Mouse (Mus musculus): ENCODE data around the gene Vat1. TPM values are rescaled to one million over a fixed set of nuclear protein-coding genes. Genes with fewer than 3 reads are reported as not detected.
"Not testable (repeated sequence)": the region's sequence is repeated elsewhere in the genome, so short reads cannot be mapped to it uniquely, and the experiment has no call there.

Vat1 gene
- polyA plus RNA-seq, 1 experiment from 2014 or later = 94.8 TPM

GRCm38 (mm10) chr11:101476361-101476760, 10.3 kb upstream of the Vat1 start:
- H3K27me3 ChIP-seq; H3K4me3 ChIP-seq; H3K36me3 ChIP-seq; H3K9ac ChIP-seq; H3K4me2 ChIP-seq (replicated peaks); ATAC-seq (ENCODE audit: low FRiP score); H3K9me3 ChIP-seq (replicated peaks): not testable (repeated sequence)
- 80% methylated on average over 4 of the region's 4 CpGs for WGBS
- H3K4me1 ChIP-seq = peaks cover 57% of the 10 kb centered on the region
- peak overlapping the region; percentile 95; the same call in 1 of the 2 replicates for H3K27ac ChIP-seq

- H3K9me3 ChIP-seq (replicated peaks) = no peaks in the 10 kb centered on the region
- H3K4me3 ChIP-seq = no peak overlapping the region
- no peak overlapping the region for H3K4me2 ChIP-seq (replicated peaks)
- WGBS = 70% methylated on average over 5 of the region's 5 CpGs
- no peak overlapping the region for H3K9ac ChIP-seq
- H3K27ac ChIP-seq = peak overlapping the region; percentile 42
- ATAC-seq (ENCODE audit: low FRiP score) = no peak
- peaks cover 55% of the 10 kb centered on the region for H3K4me1 ChIP-seq
- no peaks in the 10 kb centered on the region for H3K27me3 ChIP-seq
- peaks cover 11% of the 10 kb centered on the region; the same call in 1 of the 2 replicates for H3K36me3 ChIP-seq
These were observed 8.3 kb upstream of the Vat1 start for GRCm38 (mm10) chr11:101474298-101474697.

- 87% methylated on average over 1 of the region's 1 CpGs for WGBS
These were observed 7.7 kb upstream of the Vat1 start for GRCm38 (mm10) chr11:101473686-101474085.

GRCm38 (mm10) chr11:101472336-101472735, 6.3 kb upstream of the Vat1 start:
- Histone ChIP-seq H3K36me3 (peaks cover 11% of the 10 kb centered on the region; the same call in 1 of the 2 replicates), H3K9ac (no peak overlapping the region), H3K4me1 (peaks cover 51% of the 10 kb centered on the region), H3K27ac (peak overlapping the region; percentile 46), H3K4me2 (replicated peaks) (no peak overlapping the region), H3K9me3 (replicated peaks) (no peaks in the 10 kb centered on the region), H3K4me3 (no peak overlapping the region), H3K27me3 (no peaks in the 10 kb centered on the region)
- 47% methylated on average over 7 of the region's 7 CpGs for WGBS
- no peak for ATAC-seq (ENCODE audit: low FRiP score)

More at GRCm38 (mm10) chr11:101473686-101474085, 7.7 kb upstream of the Vat1 start:
- H3K27me3 ChIP-seq; H3K9me3 ChIP-seq (replicated peaks); H3K9ac ChIP-seq; H3K4me2 ChIP-seq (replicated peaks); H3K4me3 ChIP-seq; ATAC-seq (ENCODE audit: low FRiP score): not testable (repeated sequence)
- H3K27ac ChIP-seq = peak overlapping the region; percentile 42
- peaks cover 11% of the 10 kb centered on the region; the same call in 1 of the 2 replicates for H3K36me3 ChIP-seq
- H3K4me1 ChIP-seq = peaks cover 54% of the 10 kb centered on the region

GRCm38 (mm10) chr11:101471926-101472325, 5.9 kb upstream of the Vat1 start:
- Histone ChIP-seq H3K27ac (peak overlapping the region; percentile 46), H3K4me2 (replicated peaks) (no peak overlapping the region), H3K4me3 (no peak overlapping the region), H3K9me3 (replicated peaks) (no peaks in the 10 kb centered on the region), H3K9ac (no peak overlapping the region), H3K4me1 (peaks cover 51% of the 10 kb centered on the region), H3K36me3 (peaks cover 11% of the 10 kb centered on the region; the same call in 1 of the 2 replicates), H3K27me3 (no peaks in the 10 kb centered on the region)
- no peak for ATAC-seq (ENCODE audit: low FRiP score)
- WGBS = 59% methylated on average over 3 of the region's 3 CpGs

- H3K4me2 ChIP-seq (replicated peaks) = peak overlapping the region; percentile 47
- peaks cover 60% of the 10 kb centered on the region for H3K4me1 ChIP-seq
- H3K9me3 ChIP-seq (replicated peaks) = no peaks in the 10 kb centered on the region
- peak overlapping the region; percentile 22 for H3K4me3 ChIP-seq
- no peak for ATAC-seq (ENCODE audit: low FRiP score)
- peak overlapping the region; percentile 51 for H3K9ac ChIP-seq
- no peaks in the 10 kb centered on the region for H3K27me3 ChIP-seq
- H3K27ac ChIP-seq = peak overlapping the region; percentile 74
- peaks cover 11% of the 10 kb centered on the region; the same call in 1 of the 2 replicates for H3K36me3 ChIP-seq
- WGBS = 17% methylated on average over 7 of the region's 7 CpGs
These were observed 4.2 kb upstream of the Vat1 start for GRCm38 (mm10) chr11:101470206-101470605.

GRCm38 (mm10) chr11:101469155-101469554, 3.1 kb upstream of the Vat1 start:
- peak overlapping the region; percentile 74 for H3K4me2 ChIP-seq (replicated peaks)
- peaks cover 11% of the 10 kb centered on the region; the same call in 1 of the 2 replicates for H3K36me3 ChIP-seq
- peak overlapping the region; percentile 78 for H3K4me3 ChIP-seq
- ATAC-seq (ENCODE audit: low FRiP score) = no peak
- H3K9me3 ChIP-seq (replicated peaks) = no peaks in the 10 kb centered on the region
- peaks cover 62% of the 10 kb centered on the region for H3K4me1 ChIP-seq
- no peaks in the 10 kb centered on the region for H3K27me3 ChIP-seq
- H3K27ac ChIP-seq = no peak overlapping the region
- 55% methylated on average over 4 of the region's 4 CpGs for WGBS
- peak overlapping the region; percentile 94 for H3K9ac ChIP-seq

GRCm38 (mm10) chr11:101468731-101469130, 2.7 kb upstream of the Vat1 start:
- H3K9ac ChIP-seq = peak overlapping the region; percentile 94
- H3K4me1 ChIP-seq = peaks cover 64% of the 10 kb centered on the region
- no peak; the same call in 1 of the 2 replicates for ATAC-seq (ENCODE audit: low FRiP score)
- WGBS = under 1% methylated on average over 13 of the region's 13 CpGs
- peaks cover 11% of the 10 kb centered on the region; the same call in 1 of the 2 replicates for H3K36me3 ChIP-seq
- H3K4me3 ChIP-seq = peak overlapping the region; percentile 78
- peak overlapping the region; percentile 93 for H3K27ac ChIP-seq
- no peaks in the 10 kb centered on the region for H3K27me3 ChIP-seq
- H3K4me2 ChIP-seq (replicated peaks) = peak overlapping the region; percentile 74
- no peaks in the 10 kb centered on the region for H3K9me3 ChIP-seq (replicated peaks)

- Histone ChIP-seq H3K27ac (peak overlapping the region; percentile 93), H3K4me2 (replicated peaks) (peak overlapping the region; percentile 74), H3K9me3 (replicated peaks) (no peaks in the 10 kb centered on the region), H3K4me3 (peak overlapping the region; percentile 78), H3K4me1 (peaks cover 69% of the 10 kb centered on the region), H3K36me3 (peaks cover 11% of the 10 kb centered on the region; the same call in 1 of the 2 replicates), H3K9ac (peak overlapping the region; percentile 94), H3K27me3 (no peaks in the 10 kb centered on the region)
- ATAC-seq (ENCODE audit: low FRiP score) = peak; percentile 42
- under 1% methylated on average over 29 of the region's 31 CpGs for WGBS
These were observed 2.2 kb upstream of the Vat1 start for GRCm38 (mm10) chr11:101468263-101468688.

- WGBS = 1% methylated on average over 54 of the region's 54 CpGs
- peaks cover 12% of the 10 kb centered on the region; the same call in 1 of the 2 replicates for H3K36me3 ChIP-seq
- H3K27me3 ChIP-seq = no peaks in the 10 kb centered on the region
- peak overlapping the region; percentile 78 for H3K4me3 ChIP-seq
- H3K4me2 ChIP-seq (replicated peaks) = peak overlapping the region; percentile 74
- ATAC-seq (ENCODE audit: low FRiP score) = peak; percentile 69
- H3K9ac ChIP-seq = peak overlapping the region; percentile 94
- H3K9me3 ChIP-seq (replicated peaks) = no peaks in the 10 kb centered on the region
- peak overlapping the region; percentile 93 for H3K27ac ChIP-seq
- peaks cover 71% of the 10 kb centered on the region for H3K4me1 ChIP-seq
These were observed 1.6 kb upstream of the Vat1 start for GRCm38 (mm10) chr11:101467477-101468262.

- H3K4me3 ChIP-seq = peak overlapping the region; percentile 92
- H3K27ac ChIP-seq; H3K27me3 ChIP-seq; H3K9me3 ChIP-seq (replicated peaks); ATAC-seq (ENCODE audit: low FRiP score): not testable (repeated sequence)
- peak overlapping the region; percentile 91; the same call in 1 of the 2 replicates for H3K9ac ChIP-seq
- H3K4me2 ChIP-seq (replicated peaks) = peak overlapping the region; percentile 83
- 58% methylated on average over 5 of the region's 5 CpGs for WGBS
- H3K4me1 ChIP-seq = peaks cover 69% of the 10 kb centered on the region
- H3K36me3 ChIP-seq = peaks cover 23% of the 10 kb centered on the region
These were observed 521 bp upstream of the Vat1 start for GRCm38 (mm10) chr11:101466552-101466950.

GRCm38 (mm10) chr11:101465101-101465868, 745 bp downstream of the Vat1 start:
- under 1% methylated on average over 51 of the region's 51 CpGs for WGBS

More at GRCm38 (mm10) chr11:101465101-101465868, 745 bp downstream of the Vat1 start:
- peaks cover 60% of the 10 kb centered on the region for H3K4me1 ChIP-seq
- no peaks in the 10 kb centered on the region for H3K9me3 ChIP-seq (replicated peaks)
- H3K4me2 ChIP-seq (replicated peaks) = peak overlapping the region; percentile 83
- no peaks in the 10 kb centered on the region for H3K27me3 ChIP-seq
- peak; percentile 38 for ATAC-seq (ENCODE audit: low FRiP score)
- H3K36me3 ChIP-seq = peaks cover 22% of the 10 kb centered on the region
- peak overlapping the region; percentile 94 for H3K27ac ChIP-seq
- peak overlapping the region; percentile 91 for H3K9ac ChIP-seq
- peak overlapping the region; percentile 92 for H3K4me3 ChIP-seq

All from hindbrain, embryonic 12.5 days (tissue).